Mouse (Mus musculus) thymus, adult 2 months (tissue): ENCODE data around the gene Nploc4.

Source experiments
- CTCF ChIP-seq: fragments of 200-500 bp; IDR thresholded peaks from 2 replicates; pipeline ENCODE4 v1.5.1; 2012; ENCODE audit warnings: mild to moderate bottlenecking, control low read depth, low read length, moderate library complexity, borderline replicate concordance; ENCODE audit not compliant: control insufficient read depth, poor library complexity, insufficient read depth; ENCODE audit errors: extremely low read depth
- POLR2A ChIP-seq: fragments of 200-500 bp; IDR thresholded peaks from 2 replicates; pipeline ENCODE4 v1.6.1; 2012; ENCODE audit warnings: mild to moderate bottlenecking, low read length, control low read depth, moderate library complexity; ENCODE audit not compliant: control insufficient read depth, poor library complexity, insufficient read depth; ENCODE audit errors: extremely low read depth

- TF ChIP-seq CTCF (no peak), POLR2A (no peak)
Observed at GRCm38 (mm10) chr11:120442765-120443280, 5.3 kb upstream of the Nploc4 start.
